Mouse (Mus musculus): ENCODE results near the gene Rspo3. TPM values are rescaled to one million over a fixed set of nuclear protein-coding genes. Genes with fewer than 3 reads are reported as not detected.

Rspo3 gene
- polyA plus RNA-seq (2015; fragmentation: Nextera tagmentation; extraction: Ambion mirVana), result 8.6 and 10.3 TPM in 2 replicates

DNA sequence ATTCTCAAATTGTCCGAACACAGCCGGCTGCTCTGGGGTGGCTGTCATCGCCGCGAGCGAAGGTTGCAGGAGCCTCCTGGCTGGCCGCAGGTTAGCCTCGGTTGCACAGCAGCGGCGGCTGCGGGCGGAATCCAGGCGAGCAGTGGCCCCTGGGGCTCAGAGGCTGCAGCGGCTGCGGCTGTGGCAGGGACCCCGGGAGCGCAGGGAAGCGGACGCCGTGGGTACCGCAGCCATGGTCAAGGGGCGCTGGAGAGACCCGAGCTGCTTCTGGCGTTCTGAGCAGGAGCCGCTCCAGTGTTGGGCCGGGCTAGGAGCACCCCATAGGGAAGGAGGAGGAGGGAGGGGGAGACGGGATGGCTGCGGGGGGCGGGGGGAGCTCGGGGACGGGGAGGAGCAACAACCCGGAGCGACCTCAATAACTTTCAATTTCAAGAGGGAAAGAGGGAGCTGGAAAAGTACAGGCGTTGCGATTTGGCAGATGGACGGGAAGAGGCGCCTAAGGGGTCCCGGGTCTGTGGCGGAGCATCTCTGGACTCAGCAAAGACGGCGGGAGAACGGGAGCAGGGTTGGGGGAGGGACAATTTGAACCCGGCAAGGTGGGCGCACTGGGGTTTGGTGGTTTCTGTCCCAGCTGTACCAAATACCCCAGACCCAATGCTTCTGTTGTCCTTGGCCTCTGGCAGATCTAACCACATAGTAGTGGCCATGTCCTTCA lies at the start of gene Rspo3:
Rspo3 (minus strand) TSS at position 322 of the 715 bp plus-strand sequence.
- peaks cover 8% of the 10 kb centered on the region for H3K27me3 ChIP-seq (ENCODE audit: insufficient read depth, low read length)
- 0 out of 2 replicates have a peak, but pooled peaks have one; percentile 21 for TF ChIP-seq CTCF (IDR thresholded peaks at IDR 0.05; ENCODE audit: low read depth)
- peak within 1 kb of the TSS; percentile 46 for H3K9ac ChIP-seq (ENCODE audit: low read depth, low read length)
- peaks cover 11% of the 10 kb centered on the region for H3K4me1 ChIP-seq (replicated peaks; ENCODE audit: insufficient read depth, low read length)
- no peaks in the 10 kb centered on the region for H3K9me3 ChIP-seq (replicated peaks; ENCODE audit: low read length)
- H3K4me2 ChIP-seq (ENCODE audit: low read length), result peak within 1 kb of the TSS; percentile 93
- H3K4me3 ChIP-seq (replicated peaks; ENCODE audit: low read depth, low read length), result peak within 1 kb of the TSS; percentile 55
- H3K27ac ChIP-seq, result no peak within 1 kb of the TSS
- no peaks in the 10 kb centered on the region for H3K36me3 ChIP-seq (ENCODE audit: insufficient read depth, low read length)
- peak; percentile 70 for ATAC-seq (replicated peaks; ENCODE audit: low FRiP score, low read depth)
- WGBS, result 1% methylated on average over 42 of the region's 44 CpGs
- peak; percentile 70 for DNase-seq (ENCODE audit: low spot score)

DNA sequence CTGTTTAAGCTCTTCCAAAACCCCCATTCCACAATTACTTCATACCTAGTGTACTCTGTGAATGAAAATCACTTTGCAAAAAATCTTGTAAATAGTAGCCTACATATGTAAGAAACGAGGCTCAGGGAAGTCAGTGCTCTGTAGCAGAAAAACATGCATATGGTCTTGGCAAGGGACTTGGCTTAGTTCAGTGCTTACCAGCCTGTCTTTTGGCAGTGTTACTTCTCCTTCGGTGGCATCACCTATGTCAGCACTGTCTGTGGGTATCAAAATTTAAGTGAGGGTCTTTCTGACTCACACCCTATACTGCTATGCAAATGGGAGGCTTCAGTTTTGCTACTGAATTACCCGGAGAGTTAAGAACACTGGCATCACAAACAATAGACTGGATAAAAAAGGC lies 46.3 kb upstream of the Rspo3 start:
- ATAC-seq (replicated peaks; ENCODE audit: low FRiP score, low read depth) (no peak), DNase-seq (ENCODE audit: low spot score) (no peak)
- H3K4me2 ChIP-seq (ENCODE audit: low read length), result no peak overlapping the region
- H3K27me3 ChIP-seq (ENCODE audit: insufficient read depth, low read length), result no peaks in the 10 kb centered on the region
- WGBS, result 75% methylated on average over 3 of the region's 3 CpGs
- H3K27ac ChIP-seq, result no peak overlapping the region
- no peak for TF ChIP-seq CTCF (IDR thresholded peaks at IDR 0.05; ENCODE audit: low read depth)
- H3K4me1 ChIP-seq (replicated peaks; ENCODE audit: insufficient read depth, low read length), result no peaks in the 10 kb centered on the region
- no peaks in the 10 kb centered on the region for H3K9me3 ChIP-seq (replicated peaks; ENCODE audit: low read length)
- H3K4me3 ChIP-seq (replicated peaks; ENCODE audit: low read depth, low read length), result no peak overlapping the region
- H3K36me3 ChIP-seq (ENCODE audit: insufficient read depth, low read length), result no peaks in the 10 kb centered on the region
- H3K9ac ChIP-seq (ENCODE audit: low read depth, low read length), result no peak overlapping the region

DNA sequence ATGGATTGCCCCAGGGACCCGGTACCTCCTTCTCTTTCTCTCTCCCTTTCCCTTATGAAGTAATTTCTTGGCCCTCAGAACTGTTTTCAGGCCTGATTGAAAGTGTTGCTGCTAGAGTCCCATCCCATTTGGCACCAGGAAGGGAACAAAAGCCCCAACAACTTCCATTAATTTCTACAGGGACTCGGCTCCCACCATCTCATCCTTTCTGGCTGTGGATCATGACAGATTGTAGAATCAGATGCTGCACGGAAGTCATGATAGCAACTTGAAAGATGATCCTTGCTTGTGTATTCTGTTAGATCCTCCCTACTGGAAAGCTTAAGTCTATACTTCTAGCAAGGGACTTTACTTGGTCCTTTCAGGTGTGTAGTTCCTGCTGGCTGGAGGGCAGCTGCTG lies 45.8 kb upstream of the Rspo3 start:
- DNase-seq (ENCODE audit: low spot score) (no peak), ATAC-seq (replicated peaks; ENCODE audit: low FRiP score, low read depth) (no peak)
- Histone ChIP-seq H3K36me3 (ENCODE audit: insufficient read depth, low read length) (no peaks in the 10 kb centered on the region), H3K9ac (ENCODE audit: low read depth, low read length) (no peak overlapping the region), H3K27me3 (ENCODE audit: insufficient read depth, low read length) (no peaks in the 10 kb centered on the region), H3K4me1 (replicated peaks; ENCODE audit: insufficient read depth, low read length) (no peaks in the 10 kb centered on the region), H3K27ac (no peak overlapping the region), H3K4me2 (ENCODE audit: low read length) (no peak overlapping the region), H3K4me3 (replicated peaks; ENCODE audit: low read depth, low read length) (no peak overlapping the region), H3K9me3 (replicated peaks; ENCODE audit: low read length) (no peaks in the 10 kb centered on the region)
- TF ChIP-seq CTCF (IDR thresholded peaks at IDR 0.05; ENCODE audit: low read depth), result no peak
- 66% methylated on average over 3 of the region's 3 CpGs for WGBS

DNA sequence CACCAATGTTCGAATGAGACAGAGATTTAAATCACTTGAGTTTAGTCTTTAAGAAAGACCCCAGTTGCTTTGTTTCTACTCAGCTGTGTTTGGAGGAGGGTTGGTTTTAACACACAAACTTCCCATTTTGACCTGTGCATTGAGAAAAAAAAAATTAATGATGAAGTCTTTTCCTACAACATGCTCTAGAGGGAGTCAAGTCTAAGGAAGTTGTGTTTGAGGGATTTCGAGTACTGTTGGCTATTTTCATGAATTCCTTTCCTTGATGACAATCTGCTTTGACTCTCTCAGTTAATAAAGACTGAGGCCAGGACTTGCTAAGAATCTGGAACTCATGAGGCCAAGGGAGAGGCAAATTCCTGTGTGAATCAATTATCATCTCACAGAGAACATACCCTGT lies 20.3 kb upstream of the Rspo3 start:
- no peaks in the 10 kb centered on the region for H3K27me3 ChIP-seq (ENCODE audit: insufficient read depth, low read length)
- ATAC-seq (replicated peaks; ENCODE audit: low FRiP score, low read depth), result no peak
- no peak overlapping the region for H3K27ac ChIP-seq
- no peaks in the 10 kb centered on the region for H3K36me3 ChIP-seq (ENCODE audit: insufficient read depth, low read length)
- no peaks in the 10 kb centered on the region for H3K9me3 ChIP-seq (replicated peaks; ENCODE audit: low read length)
- no peak overlapping the region for H3K4me2 ChIP-seq (ENCODE audit: low read length)
- peak; percentile 76 for DNase-seq (ENCODE audit: low spot score)
- no peak overlapping the region for H3K9ac ChIP-seq (ENCODE audit: low read depth, low read length)
- WGBS, result 26% methylated on average over 2 of the region's 2 CpGs
- peak; percentile 54 for TF ChIP-seq CTCF (IDR thresholded peaks at IDR 0.05; ENCODE audit: low read depth)
- H3K4me3 ChIP-seq (replicated peaks; ENCODE audit: low read depth, low read length), result no peak overlapping the region
- no peaks in the 10 kb centered on the region for H3K4me1 ChIP-seq (replicated peaks; ENCODE audit: insufficient read depth, low read length)

DNA sequence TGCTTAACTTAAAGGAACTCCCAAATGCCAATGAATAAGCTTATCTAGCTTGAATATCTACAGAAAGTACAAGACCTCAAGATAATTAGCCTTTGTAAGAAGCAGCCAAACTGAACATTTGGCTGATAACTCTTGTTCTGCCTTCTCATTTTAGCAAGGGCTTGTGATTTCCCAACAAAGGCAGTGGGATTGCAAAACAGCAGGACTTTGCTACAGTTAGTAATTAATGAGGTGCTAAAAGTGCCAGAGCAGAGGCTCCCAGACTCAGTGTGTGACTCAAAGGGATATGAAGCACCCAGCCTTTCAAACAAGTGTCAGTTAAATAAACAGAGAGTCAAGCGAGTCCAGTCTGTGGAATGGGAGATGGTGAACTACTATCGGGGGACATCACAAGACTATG lies 18.7 kb upstream of the Rspo3 start:
- no peaks in the 10 kb centered on the region for H3K4me1 ChIP-seq (replicated peaks; ENCODE audit: insufficient read depth, low read length)
- H3K9me3 ChIP-seq (replicated peaks; ENCODE audit: low read length), result no peaks in the 10 kb centered on the region
- WGBS, result 27% methylated on average over 2 of the region's 2 CpGs
- H3K4me2 ChIP-seq (ENCODE audit: low read length), result no peak overlapping the region
- no peaks in the 10 kb centered on the region for H3K36me3 ChIP-seq (ENCODE audit: insufficient read depth, low read length)
- DNase-seq (ENCODE audit: low spot score), result peak; percentile 32
- H3K27me3 ChIP-seq (ENCODE audit: insufficient read depth, low read length), result no peaks in the 10 kb centered on the region
- no peak for TF ChIP-seq CTCF (IDR thresholded peaks at IDR 0.05; ENCODE audit: low read depth)
- H3K27ac ChIP-seq, result no peak overlapping the region
- H3K4me3 ChIP-seq (replicated peaks; ENCODE audit: low read depth, low read length), result no peak overlapping the region
- peak; percentile 17; the same call in 1 of the 2 replicates for ATAC-seq (replicated peaks; ENCODE audit: low FRiP score, low read depth)
- H3K9ac ChIP-seq (ENCODE audit: low read depth, low read length), result no peak overlapping the region

DNA sequence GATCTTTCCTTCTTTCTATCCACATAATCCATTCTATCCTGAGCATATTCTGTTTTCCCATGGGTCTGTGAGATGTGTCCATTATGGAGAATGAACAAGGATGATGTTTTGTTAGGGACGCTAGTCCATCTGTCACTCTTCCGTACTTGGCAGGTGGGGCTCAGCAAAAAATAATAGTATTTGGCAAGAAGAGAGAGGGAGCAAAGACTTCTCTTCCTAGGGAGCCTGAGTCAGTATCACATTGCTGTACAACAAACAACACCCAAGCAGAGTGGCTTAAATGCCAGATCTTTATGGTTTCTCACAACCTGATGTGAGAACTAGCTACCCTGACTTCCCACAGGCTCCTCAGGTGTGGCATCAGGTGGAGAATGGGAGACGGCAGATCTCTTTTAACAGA lies 7.3 kb upstream of the Rspo3 start:
- Histone ChIP-seq H3K27ac (no peak overlapping the region), H3K27me3 (ENCODE audit: insufficient read depth, low read length) (no peaks in the 10 kb centered on the region), H3K9me3 (replicated peaks; ENCODE audit: low read length) (no peaks in the 10 kb centered on the region), H3K4me3 (replicated peaks; ENCODE audit: low read depth, low read length) (no peak overlapping the region), H3K9ac (ENCODE audit: low read depth, low read length) (no peak overlapping the region), H3K4me1 (replicated peaks; ENCODE audit: insufficient read depth, low read length) (no peaks in the 10 kb centered on the region), H3K36me3 (ENCODE audit: insufficient read depth, low read length) (no peaks in the 10 kb centered on the region), H3K4me2 (ENCODE audit: low read length) (no peak overlapping the region)
- ATAC-seq (replicated peaks; ENCODE audit: low FRiP score, low read depth), result no peak
- WGBS, result 91% methylated on average over 3 of the region's 3 CpGs
- no peak for TF ChIP-seq CTCF (IDR thresholded peaks at IDR 0.05; ENCODE audit: low read depth)
- no peak for DNase-seq (ENCODE audit: low spot score)
